Mouse (Mus musculus): Measurements from ENCODE around the gene A4galt.

A4galt gene

GRCm38 (mm10) chr15:83265269-83265668, 13.7 kb upstream of the A4galt start:
- no peak for DNase-seq

GRCm38 (mm10) chr15:83263405-83263804, 11.8 kb upstream of the A4galt start:
- DNase-seq = no peak

- DNase-seq = no peak
These were observed 6.3 kb upstream of the A4galt start for GRCm38 (mm10) chr15:83257906-83258305.

- DNase-seq = no peak
These were observed 4.9 kb upstream of the A4galt start for GRCm38 (mm10) chr15:83256491-83256890.

GRCm38 (mm10) chr15:83255944-83256343, 4.4 kb upstream of the A4galt start:
- DNase-seq = no peak

DNA sequence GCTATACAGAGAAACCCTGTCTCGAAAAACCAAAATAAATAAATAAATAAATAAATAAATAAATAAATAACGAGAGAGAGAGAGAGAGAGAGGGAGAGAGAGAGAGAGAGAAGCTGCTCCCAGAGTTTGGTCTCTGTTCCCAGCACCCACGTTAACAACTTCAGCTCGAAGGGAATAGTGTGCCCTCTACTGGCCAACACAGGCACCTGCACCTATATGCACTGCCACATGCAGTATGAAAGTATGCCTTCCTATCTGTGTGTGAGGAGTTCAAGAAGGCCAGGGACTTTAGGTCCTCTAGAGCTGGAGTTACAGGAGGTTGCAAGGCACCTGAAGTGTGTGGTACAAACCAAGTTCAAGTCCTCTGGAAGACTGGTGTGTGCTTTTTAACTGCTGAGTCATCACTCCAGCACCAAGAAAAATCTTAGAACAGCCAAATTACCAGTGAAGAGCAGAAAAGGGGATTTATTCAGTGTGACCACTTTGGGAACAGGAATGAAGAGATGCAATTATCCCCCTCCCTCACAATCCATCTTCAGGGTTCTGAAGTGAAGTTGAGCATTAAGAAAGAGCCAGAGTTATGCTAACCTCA, 3.7 kb upstream of the A4galt start:
- DNase-seq = no peak

DNA sequence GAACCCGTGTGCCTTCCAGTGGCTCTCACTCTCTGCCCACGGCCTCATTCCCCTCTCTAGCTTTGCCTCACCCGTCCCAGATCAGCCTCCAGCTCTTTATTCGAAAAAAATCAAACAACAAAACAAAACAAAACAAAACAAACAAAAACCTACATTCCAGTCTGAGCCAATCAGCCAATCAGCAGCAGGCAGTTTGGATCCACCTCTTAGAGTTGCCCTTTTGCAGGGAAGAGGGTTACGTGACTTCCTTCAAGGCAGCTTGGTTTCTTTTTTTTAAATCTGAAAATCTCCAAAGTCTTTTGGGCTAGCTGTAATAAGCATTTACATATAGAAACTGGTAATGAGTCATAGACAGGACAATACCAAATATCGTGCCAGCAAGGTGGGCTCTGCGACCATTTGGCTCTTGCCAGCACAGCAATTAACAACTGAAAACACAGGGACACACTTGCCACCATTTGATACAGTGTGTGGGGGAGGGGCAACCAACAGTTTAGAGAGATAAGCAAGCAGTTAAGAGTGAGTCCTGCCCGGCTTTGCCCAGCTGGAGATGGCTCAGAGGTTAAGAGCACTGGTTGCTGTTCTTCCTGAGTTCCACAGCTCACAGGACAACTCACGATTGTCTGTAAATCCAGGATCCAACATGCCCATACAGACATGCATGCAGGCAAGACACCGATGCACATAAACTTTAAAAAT, 2.9 kb upstream of the A4galt start:
- DNase-seq = no peak

DNA sequence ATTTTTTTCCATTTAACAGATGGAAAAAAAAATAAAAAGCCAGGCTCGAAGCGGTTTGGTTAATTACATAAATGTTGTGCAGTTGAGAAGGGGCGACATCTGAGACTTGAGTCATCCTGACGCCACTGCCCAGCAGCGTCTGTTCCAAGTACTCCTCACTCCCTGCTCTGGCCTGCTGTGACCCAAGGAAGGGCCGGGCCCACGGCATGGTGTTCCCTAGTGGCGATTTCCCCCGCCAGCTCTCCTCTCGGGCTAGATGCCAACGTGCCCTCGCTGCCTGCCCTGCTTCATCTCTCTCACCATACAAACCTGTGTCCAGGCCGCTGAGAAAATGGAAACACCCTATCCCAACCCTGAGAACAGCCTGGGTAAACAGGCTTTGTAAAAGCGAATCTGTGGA, 486 bp upstream of the A4galt start:
- no peak for DNase-seq

GRCm38 (mm10) chr15:83250651-83251175, 861 bp downstream of the A4galt start:
- no peak for DNase-seq

- DNase-seq = no peak
These were observed 1.9 kb downstream of the A4galt start for GRCm38 (mm10) chr15:83249535-83250287.

GRCm38 (mm10) chr15:83248236-83248844, 3.2 kb downstream of the A4galt start:
- DNase-seq = no peak

DNA sequence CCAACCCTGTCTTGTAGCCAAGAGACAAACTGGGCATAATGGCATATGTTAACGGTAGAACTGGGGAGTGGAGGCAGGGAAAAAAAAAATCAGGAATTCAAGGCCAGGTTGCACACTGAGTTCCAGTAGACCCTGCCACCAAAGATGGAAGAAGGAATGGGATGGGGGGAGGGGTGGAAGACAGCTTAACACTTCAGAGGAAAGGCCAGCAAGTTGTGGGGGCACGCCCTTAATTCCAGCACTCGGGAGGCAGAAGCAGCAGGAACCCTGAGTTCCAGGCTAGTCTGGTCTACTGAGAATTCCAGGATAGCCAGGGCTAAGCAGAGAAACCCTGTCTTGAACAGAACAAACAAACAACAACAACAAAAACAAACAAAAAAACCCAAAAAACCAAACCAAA, 7.2 kb downstream of the A4galt start:
- no peak for DNase-seq

DNA sequence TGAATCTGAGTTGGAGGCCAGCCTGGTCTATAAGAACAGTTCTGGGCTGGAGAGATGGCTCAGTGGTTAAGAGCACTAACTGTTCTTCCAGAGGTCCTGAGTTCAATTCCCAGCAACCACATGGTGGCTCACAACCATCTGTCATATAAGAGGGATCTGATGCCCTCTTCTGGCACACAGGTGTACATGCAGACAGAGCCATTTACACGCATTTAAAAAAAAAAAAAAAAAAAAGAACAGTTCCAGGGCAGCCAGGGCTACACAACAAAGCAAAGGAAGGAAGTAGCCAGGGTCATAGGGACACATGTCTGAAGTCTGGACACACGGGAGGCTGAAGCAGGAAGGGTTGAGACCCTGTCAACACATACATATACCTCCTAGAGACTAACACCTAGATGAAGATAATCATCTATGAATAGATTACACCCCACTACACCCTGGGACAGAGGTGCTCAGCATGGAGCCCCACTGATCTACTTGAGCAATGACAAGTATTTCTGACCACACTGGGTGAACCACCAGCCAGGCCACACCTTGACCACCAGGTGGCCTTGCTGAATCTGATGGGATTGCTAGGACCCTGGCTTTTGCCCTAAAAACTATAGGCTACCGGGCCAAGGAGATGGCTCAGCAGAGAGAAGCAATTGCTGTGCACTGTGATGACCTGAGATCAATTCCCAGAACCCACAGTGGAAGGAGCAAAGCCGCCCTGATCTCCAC, 9.5 kb downstream of the A4galt start:
- no peak for DNase-seq

DNA sequence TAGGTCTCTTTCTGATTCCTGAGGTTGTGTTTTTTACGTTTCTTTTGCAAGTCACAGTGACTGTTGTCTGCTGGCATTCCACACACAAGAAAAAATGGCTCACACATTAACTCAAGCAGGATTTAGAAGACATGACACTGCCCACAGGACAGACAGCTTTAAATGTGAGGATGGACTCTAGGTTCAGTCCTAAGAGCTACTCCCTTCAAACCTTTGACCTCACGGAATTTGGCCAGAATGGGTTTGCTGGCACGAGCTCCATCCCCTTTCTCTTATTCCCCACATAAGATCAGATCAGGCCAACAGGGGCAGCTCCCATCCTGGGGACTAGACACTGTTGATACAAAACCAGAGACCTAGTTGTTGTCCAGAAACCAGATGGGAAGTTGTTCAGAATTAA, 10.1 kb downstream of the A4galt start:
- no peak for DNase-seq

DNA sequence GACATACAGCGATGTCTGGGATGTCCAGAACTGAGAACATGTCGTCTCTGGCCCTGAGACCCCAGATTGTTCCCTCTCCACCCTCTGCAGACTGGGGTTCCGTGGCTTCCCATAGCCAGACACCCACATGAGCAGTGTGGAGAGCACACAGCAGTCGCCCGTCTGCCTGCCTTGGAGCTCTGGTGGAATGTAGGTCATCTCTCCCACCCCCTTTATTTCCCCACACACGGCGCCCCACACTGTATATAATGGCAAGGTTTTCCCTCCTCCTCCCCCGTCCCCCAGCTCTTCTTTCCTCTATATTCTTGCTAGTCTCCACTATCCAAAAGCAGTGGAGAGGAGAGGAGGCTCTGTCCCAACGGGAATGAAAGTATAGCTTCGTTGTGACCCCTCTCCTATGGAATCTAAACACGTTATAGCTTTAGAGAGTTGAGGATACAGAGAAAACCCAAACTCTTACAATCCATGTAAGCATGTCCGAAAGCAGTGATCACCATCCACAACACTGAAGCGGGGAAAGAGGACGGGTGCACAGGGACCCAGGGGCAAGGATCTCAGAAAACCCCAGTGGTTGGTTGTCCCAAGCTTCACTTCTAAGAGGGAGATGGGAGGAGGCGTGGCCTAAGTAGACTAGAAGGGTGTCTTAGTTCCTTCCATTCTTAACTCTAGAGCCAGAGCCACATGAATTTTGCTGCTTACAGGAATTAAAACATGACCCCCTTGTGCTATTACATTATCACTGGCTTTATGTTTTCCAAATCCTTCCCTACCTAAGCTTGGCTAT, 13.9 kb downstream of the A4galt start:
- DNase-seq = no peak

DNA sequence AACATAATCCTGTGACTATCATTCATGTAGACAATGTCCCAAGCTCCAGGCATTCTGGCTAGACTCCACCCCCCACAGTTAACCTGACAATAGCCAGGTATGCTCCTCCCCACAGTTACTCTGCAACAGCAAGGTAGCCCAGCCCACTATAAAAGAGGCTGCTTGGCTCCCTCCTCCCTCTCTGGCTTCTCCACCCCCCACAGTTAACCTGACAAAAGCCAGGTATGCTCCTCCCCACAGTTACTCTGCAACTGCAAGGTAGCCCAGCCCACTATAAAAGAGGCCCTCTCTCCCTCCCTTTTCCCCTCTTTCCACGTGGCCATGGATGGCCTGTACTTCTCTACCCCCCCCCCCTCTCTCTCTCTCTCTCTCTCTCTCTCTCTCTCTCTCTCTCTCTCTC, 14.8 kb downstream of the A4galt start:
- no peak for DNase-seq

DNA sequence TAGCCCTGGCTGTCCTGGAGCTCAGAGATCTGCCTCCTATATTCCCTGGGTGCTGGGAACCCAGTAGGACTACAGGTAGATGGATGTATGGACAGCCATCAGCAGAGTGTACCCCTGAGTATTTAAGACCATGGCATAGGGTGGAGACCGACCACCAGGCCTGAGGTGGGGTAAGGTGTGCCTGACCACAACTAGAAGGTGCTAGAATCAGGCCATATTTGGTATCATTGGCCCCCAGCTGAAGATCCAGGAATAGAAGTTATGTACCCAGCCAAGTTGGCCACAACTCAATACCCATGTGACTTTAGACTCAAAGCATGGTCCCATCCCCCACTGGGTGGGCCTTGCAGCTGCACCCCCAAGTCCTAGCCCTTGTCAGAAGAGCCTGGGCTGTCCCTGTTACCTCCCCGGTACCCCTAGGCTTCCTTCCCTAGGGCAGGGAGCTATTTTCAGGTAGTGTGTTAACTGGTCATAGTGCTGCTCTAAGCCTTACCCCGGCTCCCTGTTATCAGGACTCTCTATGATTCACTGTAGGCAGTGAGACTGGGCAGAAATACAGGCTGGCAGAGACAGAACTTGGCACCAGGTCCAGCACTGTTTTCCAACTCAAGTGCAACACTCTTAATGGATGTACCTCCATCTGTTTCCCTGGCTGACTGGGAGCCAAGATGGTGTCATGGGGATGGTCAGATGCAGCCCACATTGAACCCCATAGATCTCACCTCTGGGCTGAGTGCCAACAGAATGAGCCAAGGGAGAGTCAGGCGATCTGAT, 18.2 kb downstream of the A4galt start:
- DNase-seq = no peak

DNA sequence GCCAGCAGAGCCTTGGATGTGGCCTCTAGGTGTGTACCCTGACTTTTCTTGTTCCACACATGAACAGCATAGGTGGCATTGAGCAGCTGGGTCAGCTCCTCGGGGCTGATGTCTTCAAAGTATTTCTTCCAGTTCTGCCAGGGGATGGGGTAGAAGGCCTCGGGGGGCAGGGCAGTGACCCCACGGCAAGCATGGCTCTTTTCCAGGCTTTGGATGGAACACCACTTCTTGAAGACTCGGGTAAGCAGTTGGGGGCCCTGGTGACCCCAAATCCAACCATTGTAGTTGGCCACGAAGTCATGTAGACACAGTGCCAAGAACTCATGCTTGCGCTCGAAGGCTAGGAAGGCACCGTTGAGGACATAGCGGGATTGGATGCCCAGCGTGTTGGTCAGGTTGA, 24.0 kb downstream of the A4galt start:
- no peak for DNase-seq

GRCm38 (mm10) chr15:83226871-83227270, 24.7 kb downstream of the A4galt start:
- DNase-seq = no peak

GRCm38 (mm10) chr15:83226066-83226834, 25.3 kb downstream of the A4galt start:
- no peak for DNase-seq
